Mouse (Mus musculus) CH12.LX (cell line): ENCODE data around the gene Errfi1. TPM values are rescaled to one million over a fixed set of nuclear protein-coding genes. Genes with fewer than 3 reads are reported as not detected.

Experiments used
- DNase-seq: peaks from one replicate; pipeline ENCODE4 v3.0.0-alpha.2; 2013; ENCODE audit errors: extremely low read depth
- H3K27ac ChIP-seq: 2 replicates; pipeline ENCODE4 v1.5.1; 2012; ENCODE audit warnings: low read depth, mild to moderate bottlenecking, control low read depth, moderate library complexity; ENCODE audit not compliant: insufficient read depth
- H3K27me3 ChIP-seq: replicated peaks from 2 replicates; pipeline ENCODE3; 2012; ENCODE audit warnings: inconsistent platforms
- H3K36me3 ChIP-seq, 2 experiments: replicated peaks in 1 of 2; 2 replicates each; pipeline versions ENCODE3 to v1.6.1; 2012; ENCODE audit warnings: inconsistent platforms in 1 of 2, low read length in 1 of 2, mild to moderate bottlenecking in 1 of 2, mixed read lengths in 1 of 2, moderate library complexity in 1 of 2; ENCODE audit not compliant: control insufficient read depth in 1 of 2, insufficient read depth in 1 of 2
- H3K4me1 ChIP-seq, 2 experiments: 2 replicates each; pipeline ENCODE4 v1.6.1; 2012; ENCODE audit warnings: inconsistent platforms in 1 of 2, moderate library complexity in 1 of 2; ENCODE audit not compliant: insufficient read depth in 2 of 2, control insufficient read depth in 1 of 2
- H3K4me2 ChIP-seq: 2 replicates; pipeline ENCODE4 v1.6.1; 2012; ENCODE audit warnings: low read depth, mild to moderate bottlenecking, control low read depth; ENCODE audit not compliant: poor library complexity, insufficient read depth, severe bottlenecking
- H3K4me3 ChIP-seq, 3 experiments: fragments of 150-350 bp in 1 of 3; sonication (generic) in 1 of 3; replicated peaks in 1 of 3; 2 replicates each; pipeline versions ENCODE3 to v1.5.1; 2011 to 2012; ENCODE audit warnings: low read depth in 2 of 3, low read length in 2 of 3, mild to moderate bottlenecking in 2 of 3, moderate library complexity in 2 of 3, control low read depth in 1 of 3, improper control_type of control experiment in 1 of 3, inconsistent platforms in 1 of 3, mixed read lengths in 1 of 3; ENCODE audit not compliant: poor library complexity in 1 of 3
- H3K79me2 ChIP-seq: replicated peaks from 2 replicates; pipeline ENCODE4 v1.6.1; 2012; ENCODE audit warnings: mild to moderate bottlenecking, moderate library complexity; ENCODE audit not compliant: control insufficient read depth, poor library complexity, insufficient read depth, severe bottlenecking; ENCODE audit errors: extremely low read depth
- H3K9ac ChIP-seq: 2 replicates; pipeline ENCODE4 v1.6.1; 2012; ENCODE audit warnings: low read depth, mild to moderate bottlenecking, control low read depth, moderate library complexity; ENCODE audit not compliant: insufficient read depth
- H3K9me3 ChIP-seq: replicated peaks from 2 replicates; pipeline ENCODE3; 2012; ENCODE audit warnings: low read length, inconsistent platforms, mixed read lengths
- BHLHE40 ChIP-seq: IDR thresholded peaks from 2 replicates; pipeline ENCODE4 v1.6.1; 2011; ENCODE audit warnings: mild to moderate bottlenecking, low read depth, low read length, improper control_type of control experiment
- CHD1 ChIP-seq: IDR thresholded peaks from 2 replicates; pipeline ENCODE4 v1.6.1; 2012; ENCODE audit warnings: low read depth, low read length, improper control_type of control experiment, inconsistent platforms
- E2F4 ChIP-seq: IDR thresholded peaks from 2 replicates; pipeline ENCODE4 v1.6.1; 2011; ENCODE audit warnings: low read depth, low read length, improper control_type of control experiment; ENCODE audit not compliant: insufficient replicate concordance
- EP300 ChIP-seq: IDR thresholded peaks from 2 replicates; pipeline ENCODE4 v1.6.1; 2011; ENCODE audit warnings: low read length, improper control_type of control experiment
- HCFC1 ChIP-seq: IDR thresholded peaks from 2 replicates; pipeline ENCODE4 v1.6.1; 2012; ENCODE audit warnings: low read depth, mild to moderate bottlenecking, inconsistent platforms, low read length, improper control_type of control experiment
- IRF4 ChIP-seq: IDR thresholded peaks from 2 replicates; pipeline ENCODE4 v1.6.1; 2014; ENCODE audit warnings: low read depth, mild to moderate bottlenecking, inconsistent platforms, low read length, improper control_type of control experiment
- JUN ChIP-seq: IDR thresholded peaks from 2 replicates; pipeline ENCODE4 v1.6.1; 2011; ENCODE audit warnings: low read depth, mild to moderate bottlenecking, low read length, improper control_type of control experiment, moderate library complexity; ENCODE audit not compliant: insufficient read depth
- KAT2A ChIP-seq: IDR thresholded peaks from 2 replicates; pipeline ENCODE4 v1.6.1; 2012; ENCODE audit warnings: low read length, improper control_type of control experiment, inconsistent platforms; ENCODE audit not compliant: insufficient replicate concordance
- MEF2A ChIP-seq: IDR thresholded peaks from 2 replicates; pipeline ENCODE4 v1.6.1; 2014; ENCODE audit warnings: low read depth, mild to moderate bottlenecking, inconsistent platforms, low read length, improper control_type of control experiment, borderline replicate concordance
- MYC ChIP-seq: IDR thresholded peaks from 2 replicates; pipeline ENCODE4 v1.6.1; 2011; ENCODE audit warnings: low read depth, mild to moderate bottlenecking, improper control_type of control experiment, low read length
- PAX5 ChIP-seq: IDR thresholded peaks from 2 replicates; pipeline ENCODE4 v1.6.1; 2012; ENCODE audit warnings: low read length, inconsistent platforms, mixed read lengths
- POLR2A ChIP-seq: IDR thresholded peaks from 2 replicates; pipeline ENCODE4 v1.6.1; 2011; ENCODE audit warnings: low read depth, mild to moderate bottlenecking, improper control_type of control experiment, low read length
- TCF12 ChIP-seq: IDR thresholded peaks from 2 replicates; pipeline ENCODE4 v1.6.1; 2014; ENCODE audit warnings: low read depth, mild to moderate bottlenecking, inconsistent platforms, low read length, improper control_type of control experiment
- UBTF ChIP-seq: IDR thresholded peaks from 2 replicates; pipeline ENCODE4 v1.6.1; 2012; ENCODE audit warnings: low read depth, mild to moderate bottlenecking, inconsistent platforms, low read length, improper control_type of control experiment, moderate library complexity
- USF2 ChIP-seq: conservative IDR thresholded peaks from 2 replicates; pipeline ENCODE4 v1.6.1; 2011; ENCODE audit warnings: low read depth, low read length, improper control_type of control experiment
- ZKSCAN1 ChIP-seq: IDR thresholded peaks from 2 replicates; pipeline ENCODE4 v1.6.1; 2012; ENCODE audit warnings: low read depth, inconsistent platforms, low read length, improper control_type of control experiment, borderline replicate concordance
- ZMIZ1 ChIP-seq: IDR thresholded peaks from 2 replicates; pipeline ENCODE4 v1.6.1; 2012; ENCODE audit warnings: low read depth, mild to moderate bottlenecking, inconsistent platforms, low read length, improper control_type of control experiment
- dilution Hi-C: fragments of 300-500 bp; cut with MboI; formaldehyde crosslinking; loops from 2 replicates; pipeline ENCODE4 v1.14.3; 2020; ENCODE audit warnings: low sequenced_read_pairs; ENCODE audit not compliant: extremely low pct_unique_long_range_greater_than_20kb, extremely low pct_ligation_motif_present
- in situ Hi-C: fragments of 300-500 bp; cut with MboI; formaldehyde crosslinking; loops from 3 replicates; pipeline ENCODE4 v1.14.3; 2019; ENCODE audit warnings: low sequenced_read_pairs, low pct_ligation_motif_present, low pct_unique_long_range_greater_than_20kb, mixed read lengths
- polyA plus RNA-seq: library from polyadenylated mRNA; unstranded; fragments of >175 nt; gene quantifications from 2 replicates; pipeline ENCODE4 v1.2.1, GENCODE M21; 2012; ENCODE audit warnings: low read depth; ENCODE audit not compliant: insufficient read length
- total RNA-seq, 2 experiments: library from RNA; depleted of rRNA; stranded (reverse); fragments of 300-350 nt in 1 of 2; fragments of >200 nt in 1 of 2; gene quantifications; 2 replicates each; pipeline ENCODE4 v1.2.3; 2012 to 2014

The Errfi1 gene
- total and polyA plus RNA-seq, 3 experiments: 0.08 to 0.28 (median 0.14) TPM

DNA sequence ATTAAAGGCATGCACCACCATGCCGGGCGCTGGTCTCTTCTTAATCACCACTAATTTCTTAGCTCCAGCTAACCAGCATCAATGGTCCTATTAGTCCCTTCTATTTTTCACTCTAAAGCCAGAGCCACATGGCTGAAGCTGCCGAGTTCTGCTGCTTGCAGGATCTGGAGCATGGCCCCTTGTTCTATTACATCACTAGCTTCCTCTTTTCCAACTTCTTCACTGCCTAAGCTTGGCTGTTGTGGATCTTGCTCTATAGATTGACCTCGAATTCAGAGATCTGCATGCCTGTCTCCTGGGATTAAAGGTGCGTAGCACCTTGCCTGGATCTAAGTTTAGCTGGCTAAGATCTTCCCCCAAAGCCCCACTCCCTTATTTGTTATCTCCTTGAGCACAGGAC, 28.9 kb downstream of the Errfi1 start:
- no peaks in the 10 kb centered on the region for H3K36me3 ChIP-seq
- no peak overlapping the region for H3K9ac ChIP-seq
- H3K4me1 ChIP-seq: no peaks in the 10 kb centered on the region
- H3K4me3 ChIP-seq: no peak overlapping the region
- peaks cover 13% of the 10 kb centered on the region for H3K9me3 ChIP-seq
- in situ Hi-C loops: no loop called here
- TF ChIP-seq USF2: no peak
- no peak for TF ChIP-seq HCFC1
- TF ChIP-seq, all 38 proteins: peak for 0
- no peak overlapping the region for H3K4me2 ChIP-seq
- no peaks in the 10 kb centered on the region for H3K27me3 ChIP-seq
- no peaks in the 10 kb centered on the region for H3K79me2 ChIP-seq
- no peak for DNase-seq
- H3K27ac ChIP-seq: no peak overlapping the region
- dilution Hi-C loops: no loop called here

DNA sequence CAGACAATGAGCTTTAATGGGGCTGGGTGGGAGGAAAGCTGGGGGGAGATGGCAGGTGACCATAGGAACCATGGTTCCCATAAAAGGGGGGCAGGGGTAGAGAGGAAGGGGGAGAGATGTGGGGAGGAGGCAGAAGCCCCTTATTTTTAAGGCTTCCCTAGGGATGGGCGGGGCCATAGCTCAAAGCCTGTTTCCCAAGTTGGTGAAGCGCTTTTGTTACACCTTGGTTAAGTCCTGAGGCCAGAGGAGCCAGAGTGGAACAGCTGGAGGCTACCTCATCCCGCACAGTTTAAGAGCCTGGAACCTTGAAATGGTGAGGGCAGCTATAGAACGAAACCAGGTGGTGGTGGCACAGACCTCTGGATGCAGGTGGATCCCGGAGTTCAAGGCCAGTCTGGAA, 34.2 kb downstream of the Errfi1 start:
- Histone ChIP-seq H3K79me2 (no peaks in the 10 kb centered on the region), H3K4me1 (no peaks in the 10 kb centered on the region), H3K9me3 (no peaks in the 10 kb centered on the region), H3K4me3 (no peak overlapping the region), H3K9ac (no peak overlapping the region), H3K27me3 (no peaks in the 10 kb centered on the region), H3K27ac (no peak overlapping the region), H3K36me3 (no peaks in the 10 kb centered on the region), H3K4me2 (no peak overlapping the region)
- no peak for DNase-seq
- TF ChIP-seq ZKSCAN1 (no peak), ZMIZ1 (no peak), TCF12 (no peak), BHLHE40 (no peak), USF2 (no peak), MYC (no peak), E2F4 (no peak), UBTF (no peak), MEF2A (no peak), EP300 (no peak), CHD1 (no peak), IRF4 (no peak), PAX5 (no peak), POLR2A (no peak), JUN (no peak), KAT2A (no peak)
- in situ Hi-C loops: no loop called here
- dilution Hi-C loops: no loop called here
